Mouse (Mus musculus) forebrain, embryonic 15.5 days (tissue): ENCODE data around the gene Gusb. TPM values are rescaled to one million over a fixed set of nuclear protein-coding genes. Genes with fewer than 3 reads are reported as not detected.
"Not testable (repeated sequence)": the region's sequence is repeated elsewhere in the genome, so short reads cannot be mapped to it uniquely, and the experiment has no call there.

Experiments
- ATAC-seq: fragments of 200-750 bp; cut with Nextera tagmentation; replicated peaks from 2 replicates; pipeline ENCODE4 v1.8.0; 2017; ENCODE audit warnings: mild to moderate bottlenecking, moderate TSS enrichment, moderate library complexity
- H3K27ac ChIP-seq: fragments of 300-500 bp; sonication (generic); replicated peaks from 2 replicates; pipeline ENCODE4 v1.5.1; 2015; ENCODE audit warnings: mild to moderate bottlenecking, inconsistent platforms
- H3K27me3 ChIP-seq: fragments of 300-500 bp; sonication (generic); 2 replicates; pipeline ENCODE4 v1.6.1; 2015; ENCODE audit warnings: inconsistent platforms
- H3K36me3 ChIP-seq: fragments of 300-500 bp; sonication (generic); 2 replicates; pipeline ENCODE4 v1.6.1; 2015; ENCODE audit warnings: mild to moderate bottlenecking, inconsistent platforms
- H3K4me1 ChIP-seq: fragments of 300-500 bp; sonication (generic); 2 replicates; pipeline ENCODE4 v1.6.1; 2015; ENCODE audit warnings: inconsistent platforms
- H3K4me2 ChIP-seq: fragments of 300-500 bp; sonication (generic); replicated peaks from 2 replicates; pipeline ENCODE4 v1.6.1; 2015; ENCODE audit warnings: mild to moderate bottlenecking, inconsistent platforms
- H3K4me3 ChIP-seq: fragments of 300-500 bp; sonication (generic); 2 replicates; pipeline ENCODE4 v1.5.1; 2015; ENCODE audit warnings: mild to moderate bottlenecking, inconsistent platforms
- H3K9ac ChIP-seq: fragments of 300-500 bp; sonication (generic); replicated peaks from 2 replicates; pipeline ENCODE4 v1.6.1; 2015; ENCODE audit warnings: mild to moderate bottlenecking, inconsistent platforms
- H3K9me3 ChIP-seq: fragments of 300-500 bp; sonication (generic); 2 replicates; pipeline ENCODE4 v1.6.1; 2016; ENCODE audit warnings: inconsistent platforms
- WGBS: fragments of 180-500 bp; shearing (Covaris S2); methylation state at CpG from one replicate; pipeline ENCODE4 v1.1.7; 2015; ENCODE audit warnings: mixed read lengths; 5-methylcytosine and 5-hydroxymethylcytosine counted together
- polyA plus RNA-seq: library from polyadenylated mRNA; unstranded; fragments of >200 nt; fragmentation: Nextera tagmentation; extraction: Ambion mirVana; gene quantifications from 2 replicates; pipeline ENCODE4 v1.2.1, GENCODE M21; 2015

Gene Gusb
- polyA plus RNA-seq, 1 experiment from 2014 or later, result 17.6 TPM

DNA sequence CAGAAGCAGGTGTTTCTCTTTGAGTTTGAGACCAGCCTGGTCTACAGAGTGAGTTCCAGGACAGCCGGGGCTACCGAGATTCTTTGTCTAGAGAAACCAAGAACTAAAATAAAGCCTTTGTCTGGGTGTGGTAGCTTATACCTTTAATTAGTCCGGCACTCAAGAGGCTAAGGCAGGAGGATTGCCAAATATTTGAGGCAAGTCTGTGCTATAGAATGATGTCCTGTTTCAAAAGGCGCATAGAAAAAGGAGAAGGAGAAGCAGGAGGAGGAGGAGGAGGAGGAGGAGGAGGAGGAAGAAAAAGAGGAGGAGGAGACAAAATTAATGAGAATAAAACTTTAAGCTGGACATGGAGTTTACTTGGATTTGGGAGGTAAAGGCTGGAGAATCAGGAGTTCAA is 39.6 kb downstream of the Gusb start:
- Histone ChIP-seq H3K4me2 (no peak overlapping the region), H3K27ac (no peak overlapping the region), H3K4me3 (no peak overlapping the region), H3K9ac (no peak overlapping the region), H3K9me3 (no peaks in the 10 kb centered on the region), H3K4me1 (no peaks in the 10 kb centered on the region), H3K36me3 (0 out of 2 replicates have a peak, but pooled peaks cover 2% of the 10 kb centered on the region), H3K27me3 (no peaks in the 10 kb centered on the region)
- ATAC-seq, result no peak
- 11% methylated on average over 4 of the region's 4 CpGs for WGBS

DNA sequence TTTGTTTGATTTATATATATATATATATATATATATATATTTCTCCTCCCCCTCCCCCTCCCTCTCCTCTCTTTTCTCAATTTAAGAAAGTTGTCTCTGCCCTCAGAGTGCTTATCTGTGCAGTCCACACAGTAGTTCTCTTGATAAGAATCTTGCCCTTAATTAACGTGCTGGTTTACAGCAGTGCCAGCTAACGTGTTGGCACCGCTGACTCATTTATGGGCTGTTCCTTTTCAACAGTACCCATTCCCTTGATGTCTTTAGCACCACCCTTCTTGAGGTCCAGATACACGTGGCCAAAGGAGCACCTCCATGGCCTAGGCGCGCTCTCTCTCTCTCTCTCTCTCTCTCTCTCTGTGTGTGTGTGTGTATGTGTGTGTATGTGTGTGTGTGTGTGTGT is 47.1 kb downstream of the Gusb start:
- Histone ChIP-seq H3K27ac (no peak overlapping the region), H3K9me3 (no peaks in the 10 kb centered on the region), H3K9ac (no peak overlapping the region), H3K4me3 (no peak overlapping the region), H3K27me3 (no peaks in the 10 kb centered on the region), H3K36me3 (0 out of 2 replicates have a peak, but pooled peaks cover 2% of the 10 kb centered on the region), H3K4me2 (no peak overlapping the region), H3K4me1 (no peaks in the 10 kb centered on the region)
- ATAC-seq, result no peak
- 72% methylated on average over 6 of the region's 6 CpGs for WGBS

DNA sequence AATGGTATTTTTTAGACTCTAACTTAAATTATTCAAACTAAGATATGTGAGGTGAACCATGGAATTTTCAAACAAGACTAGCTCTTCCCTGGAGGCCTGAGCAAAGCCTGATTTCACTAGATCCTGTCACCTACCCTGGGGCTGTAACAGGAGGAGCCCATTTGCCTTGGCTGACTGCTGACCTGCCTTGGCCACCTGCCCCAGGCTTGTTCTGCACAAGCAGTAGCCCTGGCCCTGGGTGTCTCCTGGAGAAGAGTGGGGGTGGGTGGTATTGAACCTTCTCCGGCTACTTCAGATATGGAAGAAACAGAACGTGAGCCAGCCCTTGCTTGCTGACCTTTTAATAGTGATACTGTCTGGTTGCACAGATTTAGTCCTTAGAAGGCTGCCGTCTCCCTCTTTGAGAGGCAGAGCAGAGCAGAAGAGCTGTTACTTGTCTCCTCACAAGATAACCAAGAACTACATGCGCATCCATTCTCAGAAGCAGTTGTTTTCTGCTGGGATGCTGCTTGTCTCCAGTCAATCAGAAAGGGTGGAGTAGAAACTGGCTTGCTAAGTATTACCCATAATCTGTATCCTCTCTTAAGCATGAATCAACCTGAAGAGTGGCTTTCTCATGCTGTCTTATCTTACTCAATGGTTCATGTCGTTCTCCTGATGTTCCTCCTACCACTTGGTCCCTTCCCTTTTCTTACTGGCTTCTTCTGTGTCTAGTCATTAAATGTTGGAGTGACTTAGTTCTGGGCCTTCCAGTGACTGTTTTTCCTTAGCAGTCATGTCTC is 48.2 kb downstream of the Gusb start:
- H3K4me2 ChIP-seq, result no peak overlapping the region
- WGBS, result 90% methylated on average over 5 of the region's 5 CpGs
- ATAC-seq, result no peak
- no peak overlapping the region for H3K4me3 ChIP-seq
- no peaks in the 10 kb centered on the region for H3K9me3 ChIP-seq
- no peaks in the 10 kb centered on the region for H3K4me1 ChIP-seq
- H3K9ac ChIP-seq, result no peak overlapping the region
- no peaks in the 10 kb centered on the region for H3K36me3 ChIP-seq
- no peak overlapping the region for H3K27ac ChIP-seq
- no peaks in the 10 kb centered on the region for H3K27me3 ChIP-seq

DNA sequence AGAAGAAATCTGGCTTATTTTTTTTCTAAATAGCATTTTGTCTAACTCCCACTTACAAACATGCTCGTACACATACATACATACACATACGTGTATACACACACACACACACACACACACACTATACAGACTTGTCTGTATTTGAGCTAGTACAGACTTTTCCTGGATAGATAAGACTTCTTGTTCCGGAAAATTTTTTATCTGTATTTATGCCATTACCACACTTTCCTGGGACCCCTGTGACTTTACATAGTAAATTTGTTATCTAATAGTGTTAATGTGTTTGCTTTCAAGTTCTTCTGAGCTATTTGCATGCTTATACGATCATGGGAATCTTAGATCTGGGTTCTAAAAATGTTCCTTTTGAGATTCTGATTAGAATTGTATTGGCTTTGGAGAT is 50.7 kb downstream of the Gusb start:
- no peaks in the 10 kb centered on the region for H3K27me3 ChIP-seq
- H3K36me3 ChIP-seq, result no peaks in the 10 kb centered on the region
- H3K4me3 ChIP-seq, result no peak overlapping the region
- no peak for ATAC-seq
- no peak overlapping the region for H3K27ac ChIP-seq
- H3K9ac ChIP-seq, result no peak overlapping the region
- no peaks in the 10 kb centered on the region for H3K9me3 ChIP-seq
- H3K4me2 ChIP-seq, result no peak overlapping the region
- 96% methylated on average over 4 of the region's 4 CpGs for WGBS
- no peaks in the 10 kb centered on the region for H3K4me1 ChIP-seq

DNA sequence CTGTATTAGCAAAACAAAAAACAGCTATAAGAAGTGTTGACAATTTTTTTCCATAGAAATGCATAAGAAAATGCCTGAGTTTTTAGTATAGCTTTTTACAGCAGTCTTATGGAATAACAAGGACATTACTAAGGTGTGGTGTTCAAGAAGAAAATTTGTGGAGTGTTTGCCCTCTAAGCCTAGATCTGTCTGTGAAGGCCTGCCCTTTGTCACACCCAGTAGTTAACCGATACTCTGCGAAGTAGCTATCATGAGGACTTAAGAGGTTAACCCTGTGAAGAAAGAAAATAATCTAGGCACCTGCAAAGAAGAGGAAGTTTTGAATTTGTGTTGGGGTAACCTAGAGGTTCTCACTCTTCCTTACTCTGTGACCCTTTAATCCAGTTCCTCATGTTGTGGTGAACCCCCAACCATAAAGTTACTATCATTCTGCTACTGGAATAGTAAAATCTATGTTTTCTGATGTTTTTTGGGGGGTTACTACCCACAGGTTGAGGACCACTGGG is 55.3 kb downstream of the Gusb start:
- Histone ChIP-seq H3K9me3 (no peaks in the 10 kb centered on the region), H3K9ac (no peak overlapping the region), H3K4me3 (no peak overlapping the region), H3K4me2 (no peak overlapping the region), H3K27me3 (no peaks in the 10 kb centered on the region), H3K36me3 (no peaks in the 10 kb centered on the region), H3K4me1 (peaks cover 10% of the 10 kb centered on the region), H3K27ac (no peak overlapping the region)
- ATAC-seq, result no peak
- WGBS, result 90% methylated on average over 2 of the region's 2 CpGs

DNA sequence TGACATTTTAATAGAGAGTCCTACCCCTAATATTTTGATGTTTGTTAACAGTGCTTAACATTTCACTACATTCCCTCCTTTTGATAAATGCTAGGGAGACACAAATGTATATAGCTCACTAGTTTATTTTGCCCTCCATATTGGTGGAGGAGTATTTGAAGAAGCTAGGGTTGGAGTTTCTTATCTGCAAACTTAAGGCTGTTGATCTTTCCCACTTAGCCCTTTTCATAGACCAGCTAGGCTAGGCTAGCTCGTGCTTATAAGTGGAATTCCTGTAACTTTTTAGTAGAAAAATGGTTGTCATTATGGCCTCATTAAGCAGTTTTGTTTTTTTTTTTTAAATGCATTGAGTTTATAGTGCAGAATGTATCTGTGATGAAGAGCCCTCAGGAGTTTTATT is 59.4 kb downstream of the Gusb start:
- no peak overlapping the region for H3K4me3 ChIP-seq
- H3K9me3 ChIP-seq, result no peaks in the 10 kb centered on the region
- H3K4me1 ChIP-seq, result peaks cover 14% of the 10 kb centered on the region
- no peak overlapping the region for H3K27ac ChIP-seq
- H3K4me2 ChIP-seq, result no peak overlapping the region; the same call in 1 of the 2 replicates
- 83% methylated on average over 1 of the region's 1 CpGs for WGBS
- H3K27me3 ChIP-seq, result no peaks in the 10 kb centered on the region
- no peak for ATAC-seq
- H3K36me3 ChIP-seq, result no peaks in the 10 kb centered on the region
- no peak overlapping the region for H3K9ac ChIP-seq

DNA sequence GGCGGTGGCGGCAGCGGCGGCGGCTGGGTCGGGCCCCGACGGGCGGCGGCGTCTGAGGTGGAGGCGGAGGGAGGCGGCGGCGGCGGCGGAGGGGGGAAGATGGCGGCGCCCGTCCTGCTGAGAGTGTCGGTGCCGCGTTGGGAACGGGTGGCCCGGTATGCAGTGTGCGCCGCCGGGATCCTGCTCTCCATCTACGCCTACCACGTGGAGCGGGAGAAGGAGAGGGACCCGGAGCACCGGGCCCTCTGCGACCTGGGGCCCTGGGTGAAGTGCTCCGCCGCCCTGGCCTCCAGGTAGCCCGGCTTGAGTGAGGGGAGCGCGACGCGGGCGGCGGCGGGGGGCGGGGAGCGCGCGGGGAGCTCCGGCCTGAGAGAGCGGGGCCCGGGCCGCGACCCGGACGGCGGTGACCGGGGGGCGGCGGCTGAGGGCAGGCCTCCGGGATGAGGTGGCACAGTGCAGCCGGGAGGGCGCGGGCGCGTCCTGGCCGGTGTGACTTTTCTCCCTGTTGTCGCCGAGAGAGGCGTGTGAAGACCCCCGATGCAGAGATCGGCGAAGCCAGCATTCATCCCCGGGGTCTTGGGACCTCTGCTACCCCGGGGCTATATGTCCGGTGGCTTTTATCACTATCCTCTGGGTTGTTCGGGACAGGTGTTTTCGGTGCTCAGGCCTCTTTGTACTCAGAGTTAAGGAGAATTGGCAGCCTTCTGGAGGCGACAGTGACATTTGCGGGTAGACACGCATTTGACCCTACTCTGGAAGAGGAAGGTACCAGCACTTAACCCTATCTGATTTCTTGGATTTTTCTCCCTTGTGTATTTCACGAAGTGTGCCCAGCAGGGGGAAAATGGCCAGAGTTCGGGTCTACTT is 60.5 kb downstream of the Gusb start:
- not testable (repeated sequence) for H3K27me3 ChIP-seq, H3K36me3 ChIP-seq, H3K9me3 ChIP-seq
- Histone ChIP-seq H3K27ac (peak overlapping the region; percentile 29; the same call in 1 of the 2 replicates), H3K4me1 (peaks cover 14% of the 10 kb centered on the region), H3K4me3 (peak overlapping the region; percentile 64), H3K4me2 (peak overlapping the region; percentile 83), H3K9ac (peak overlapping the region; percentile 65)
- ATAC-seq, result peak; percentile 80
- under 1% methylated on average over 54 of the region's 82 CpGs for WGBS

DNA sequence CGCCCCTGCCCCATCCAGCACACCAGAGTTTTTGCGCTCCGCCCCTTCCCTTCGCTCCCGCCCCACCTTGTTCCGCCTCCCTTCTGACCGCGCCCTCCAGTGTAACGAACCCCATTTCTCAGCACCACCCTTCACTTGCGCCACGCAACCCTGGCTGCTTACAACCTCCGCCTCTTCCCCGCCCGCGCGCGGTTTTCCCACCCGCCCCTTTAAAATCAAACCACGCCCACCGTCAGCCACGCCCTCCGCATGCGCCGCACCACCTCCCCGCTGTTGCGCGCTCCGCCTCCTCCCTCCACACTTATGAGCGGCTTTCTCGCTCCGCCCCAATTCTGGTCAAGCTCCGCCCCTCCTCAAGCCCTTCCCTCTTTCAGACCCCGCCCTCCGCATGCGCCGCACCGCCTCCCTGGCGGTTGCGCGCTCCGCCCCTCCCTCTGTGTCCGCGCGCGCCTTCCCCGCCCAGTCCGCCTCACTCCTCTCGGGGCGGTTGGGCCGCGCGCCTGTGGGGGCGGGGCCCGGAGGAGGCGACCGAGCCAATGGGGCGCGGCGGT is 61.3 kb downstream of the Gusb start, which contains the start of gene Vkorc1l1:
Vkorc1l1 (plus strand) TSS at position 476 of the 551 bp plus-strand sequence.
- no peaks in the 10 kb centered on the region for H3K27me3 ChIP-seq
- peak within 1 kb of the TSS; percentile 77 for H3K27ac ChIP-seq
- H3K9me3 ChIP-seq, result no peaks in the 10 kb centered on the region
- peak within 1 kb of the TSS; percentile 64 for H3K4me3 ChIP-seq
- peaks cover 14% of the 10 kb centered on the region for H3K4me1 ChIP-seq
- ATAC-seq, result peak; percentile 95
- peak within 1 kb of the TSS; percentile 65 for H3K9ac ChIP-seq
- peak within 1 kb of the TSS; percentile 83 for H3K4me2 ChIP-seq
- no peaks in the 10 kb centered on the region for H3K36me3 ChIP-seq
- WGBS, result under 1% methylated on average over 57 of the region's 59 CpGs

DNA sequence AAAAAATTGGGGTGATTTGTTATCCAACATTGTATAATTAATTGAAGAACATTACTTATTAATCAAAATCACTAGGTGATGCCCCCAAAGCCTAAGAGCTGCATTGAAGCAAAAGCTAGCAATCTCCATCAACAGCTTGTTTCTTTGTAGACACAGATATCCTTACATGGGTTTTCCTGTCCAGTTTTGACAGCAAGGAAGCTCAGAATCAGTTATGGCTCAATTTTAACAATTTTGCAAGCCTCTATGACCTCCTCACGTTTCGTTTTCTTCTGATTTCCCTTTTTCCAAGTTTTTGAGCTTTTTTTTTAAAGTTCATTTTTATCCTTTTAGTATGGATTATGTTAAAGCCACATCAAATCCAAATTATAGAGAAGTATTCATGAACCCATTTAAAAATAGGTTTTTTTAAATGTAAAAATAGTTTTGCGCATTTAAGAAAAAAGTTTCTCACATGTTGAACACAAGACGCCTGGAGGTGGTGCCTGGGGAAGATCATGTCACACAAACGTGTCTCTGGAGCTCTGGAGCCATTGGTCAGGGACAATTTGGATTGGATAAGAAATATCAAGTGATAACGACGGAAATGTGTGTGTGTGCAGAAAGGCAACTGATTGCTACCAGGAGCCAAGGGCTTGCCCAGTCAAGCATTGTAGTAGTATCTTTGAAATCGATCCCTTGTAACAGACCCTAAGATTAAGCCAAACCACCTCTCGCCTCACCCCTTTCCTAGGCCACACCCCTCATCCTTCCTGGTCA is 61.9 kb downstream of the Gusb start:
- Histone ChIP-seq H3K4me3 (peak overlapping the region; percentile 64), H3K27me3 (no peaks in the 10 kb centered on the region), H3K9ac (peak overlapping the region; percentile 33; the same call in 1 of the 2 replicates), H3K4me1 (peaks cover 14% of the 10 kb centered on the region), H3K4me2 (peak overlapping the region; percentile 41), H3K27ac (peak overlapping the region; percentile 77), H3K36me3 (no peaks in the 10 kb centered on the region), H3K9me3 (no peaks in the 10 kb centered on the region)
- WGBS, result 7% methylated on average over 9 of the region's 9 CpGs
- no peak for ATAC-seq

DNA sequence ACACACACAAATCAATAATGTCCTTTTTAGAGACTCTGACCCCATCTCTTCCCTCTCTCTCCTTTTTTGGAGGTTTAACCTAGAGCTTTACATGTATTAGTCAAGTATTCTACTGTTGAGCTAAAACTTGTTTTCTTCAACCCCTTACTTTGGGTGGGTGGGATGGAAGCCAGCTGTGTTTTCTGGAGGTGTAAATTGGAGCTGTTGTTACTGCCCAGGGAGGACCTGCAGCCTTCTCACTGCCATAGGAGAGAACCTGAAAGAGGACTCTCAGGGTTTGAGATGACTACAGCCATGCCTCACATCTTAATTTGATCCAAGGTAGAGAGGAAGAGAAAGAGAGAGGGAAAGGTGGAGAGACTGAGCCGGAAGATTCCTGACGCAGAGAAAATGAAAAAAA is 62.6 kb downstream of the Gusb start:
- no peak for ATAC-seq
- Histone ChIP-seq H3K4me2 (no peak overlapping the region), H3K27me3 (no peaks in the 10 kb centered on the region), H3K4me1 (peaks cover 14% of the 10 kb centered on the region), H3K27ac (no peak overlapping the region), H3K9me3 (no peaks in the 10 kb centered on the region), H3K4me3 (no peak overlapping the region), H3K36me3 (no peaks in the 10 kb centered on the region), H3K9ac (no peak overlapping the region)
- WGBS, result 81% methylated on average over 2 of the region's 2 CpGs
